Mouse (Mus musculus): ENCODE results near the gene Ift22.
A peak's percentile ranks its signal among the peaks of the same experiment; 100 is the strongest.
"Not testable (repeated sequence)": the region's sequence is repeated elsewhere in the genome, so short reads cannot be mapped to it uniquely, and the experiment has no call there.

Gene Ift22

GRCm38 (mm10) chr5:136949551-136950336 is 41.8 kb downstream of the Ift22 start:
- not testable (repeated sequence) for DNase-seq (ENCODE audit: low spot score)

- DNase-seq (ENCODE audit: low spot score), result no peak
Observed at GRCm38 (mm10) chr5:136950521-136950920, 42.6 kb downstream of the Ift22 start.

- no peak for DNase-seq (ENCODE audit: low spot score)
Observed at GRCm38 (mm10) chr5:136952153-136952552, 44.2 kb downstream of the Ift22 start.

GRCm38 (mm10) chr5:136953015-136953414 is 45.1 kb downstream of the Ift22 start, which contains the start of gene Fis1:
TSS of gene Fis1 (plus strand) at chr5:136953275.
- DNase-seq (ENCODE audit: low spot score), result peak; percentile 82

- DNase-seq (ENCODE audit: low spot score), result no peak
Observed at GRCm38 (mm10) chr5:136953440-136953951, 45.5 kb downstream of the Ift22 start.

GRCm38 (mm10) chr5:136955622-136956021 is 47.7 kb downstream of the Ift22 start:
- DNase-seq (ENCODE audit: low spot score), result no peak

GRCm38 (mm10) chr5:136957250-136957649 is 49.3 kb downstream of the Ift22 start:
- DNase-seq (ENCODE audit: low spot score), result no peak

- no peak for DNase-seq (ENCODE audit: low spot score)
Observed at GRCm38 (mm10) chr5:136958991-136959605, 51.1 kb downstream of the Ift22 start.

GRCm38 (mm10) chr5:136960053-136960452 is 52.1 kb downstream of the Ift22 start:
- DNase-seq (ENCODE audit: low spot score), result no peak

- no peak for DNase-seq (ENCODE audit: low spot score)
Observed at GRCm38 (mm10) chr5:136961334-136961982, 53.5 kb downstream of the Ift22 start.

GRCm38 (mm10) chr5:136961983-136962461 is 54.1 kb downstream of the Ift22 start:
- DNase-seq (ENCODE audit: low spot score), result peak; percentile 80

- DNase-seq (ENCODE audit: low spot score), result peak; percentile 56
Observed at GRCm38 (mm10) chr5:136962501-136962900, 54.6 kb downstream of the Ift22 start.

GRCm38 (mm10) chr5:136962966-136963540 is 55.1 kb downstream of the Ift22 start:
- no peak for DNase-seq (ENCODE audit: low spot score)
